Mouse (Mus musculus): ENCODE data around the gene Gdnf.

Gdnf gene

GRCm38 (mm10) chr15:7810556-7811252 lies at the start of gene Gdnf:
TSS of gene Gdnf (plus strand) at chr15:7810846.
- no peak for DNase-seq (ENCODE audit: low read depth in 2 of 2, low spot score in 2 of 2)

DNA sequence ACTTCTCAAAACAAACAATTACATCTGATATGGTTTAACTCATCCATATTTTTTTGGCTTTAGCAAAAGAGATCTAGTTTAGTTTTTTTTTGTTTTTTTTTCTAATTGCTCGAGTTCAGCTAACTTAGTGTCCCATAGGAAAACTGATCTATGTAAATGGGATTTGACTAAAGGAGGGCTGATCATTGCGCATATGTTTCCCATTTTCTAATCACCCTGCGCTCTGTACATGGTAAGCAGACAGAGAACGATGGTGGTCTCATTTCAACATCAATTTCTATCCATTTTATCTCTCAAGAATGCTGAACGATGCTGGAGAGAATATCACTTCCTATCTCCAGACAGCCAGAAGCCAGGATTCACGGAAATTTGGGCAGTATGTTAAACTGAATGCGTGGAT lies 43.5 kb upstream of the Gdnf start:
- no peak for DNase-seq (ENCODE audit: low read depth in 2 of 2, low spot score in 2 of 2)

DNA sequence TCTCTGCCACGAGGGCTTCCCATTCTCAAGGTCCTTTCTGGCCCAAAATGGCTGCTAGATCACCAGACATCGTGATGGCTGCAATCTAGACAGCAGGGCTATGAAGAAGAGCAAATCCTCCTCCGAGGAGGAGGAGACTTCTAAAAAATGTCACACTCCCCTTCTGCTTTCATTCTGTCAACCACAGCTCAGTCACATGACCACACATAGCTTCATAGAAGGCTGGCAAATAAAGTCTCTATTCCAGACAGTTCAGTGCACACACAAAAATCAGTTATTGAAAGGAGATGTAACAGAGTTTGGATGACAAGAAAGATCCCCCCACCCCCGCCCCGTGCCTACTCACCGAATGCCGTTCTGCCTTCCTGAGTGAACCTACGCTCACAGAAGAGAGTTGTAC lies 37.7 kb upstream of the Gdnf start:
- DNase-seq (ENCODE audit: low read depth in 2 of 2, low spot score in 2 of 2), result no peak

DNA sequence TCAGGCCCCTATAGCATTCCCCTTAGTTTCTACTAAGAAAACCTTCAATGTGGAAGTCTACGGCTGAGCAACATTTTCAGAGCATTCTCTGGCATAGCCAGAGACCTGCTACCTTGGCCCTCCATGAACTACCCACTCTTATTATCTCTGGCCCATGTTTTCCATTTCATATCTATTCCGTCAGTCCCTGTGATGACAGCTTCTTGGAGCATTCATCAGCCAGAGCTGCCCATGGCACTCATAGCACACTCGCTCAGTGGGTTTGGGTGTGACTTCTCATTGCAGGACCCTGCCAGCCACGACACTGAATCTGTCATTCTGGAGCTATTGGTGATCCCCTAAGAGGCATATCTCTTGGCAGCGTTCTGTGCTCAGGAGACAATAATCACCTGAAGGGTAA lies 29.1 kb upstream of the Gdnf start:
- DNase-seq (ENCODE audit: low read depth in 2 of 2, low spot score in 2 of 2), result no peak

DNA sequence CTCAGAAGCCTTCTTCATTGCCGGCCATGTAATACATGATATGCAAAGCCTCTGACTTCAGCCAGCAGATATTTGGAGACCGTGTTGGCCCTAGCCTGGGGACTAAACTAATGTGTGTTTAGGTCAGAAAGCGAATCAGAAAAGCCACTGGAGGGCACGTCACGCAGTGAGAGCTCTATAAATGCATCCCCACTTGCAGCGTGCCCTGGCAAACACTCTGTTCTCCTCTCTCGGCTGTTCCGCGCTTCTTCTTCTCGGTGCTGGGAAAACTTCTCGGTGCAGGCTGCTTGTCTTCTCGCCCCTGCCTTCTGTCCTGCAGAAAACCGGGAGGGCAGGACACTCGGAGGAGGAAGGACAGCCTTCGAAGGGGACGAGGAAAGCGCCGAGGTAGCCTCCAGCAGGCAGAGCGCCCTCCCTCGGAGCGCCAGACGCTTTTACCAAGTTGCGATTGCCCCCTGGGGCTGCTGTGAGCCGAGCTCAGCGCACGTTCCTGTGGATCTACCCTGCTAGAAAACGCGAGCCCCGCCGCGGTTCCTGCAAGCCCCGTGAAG lies 730 bp upstream of the Gdnf start:
- no peak for DNase-seq (ENCODE audit: low read depth in 2 of 2, low spot score in 2 of 2)

DNA sequence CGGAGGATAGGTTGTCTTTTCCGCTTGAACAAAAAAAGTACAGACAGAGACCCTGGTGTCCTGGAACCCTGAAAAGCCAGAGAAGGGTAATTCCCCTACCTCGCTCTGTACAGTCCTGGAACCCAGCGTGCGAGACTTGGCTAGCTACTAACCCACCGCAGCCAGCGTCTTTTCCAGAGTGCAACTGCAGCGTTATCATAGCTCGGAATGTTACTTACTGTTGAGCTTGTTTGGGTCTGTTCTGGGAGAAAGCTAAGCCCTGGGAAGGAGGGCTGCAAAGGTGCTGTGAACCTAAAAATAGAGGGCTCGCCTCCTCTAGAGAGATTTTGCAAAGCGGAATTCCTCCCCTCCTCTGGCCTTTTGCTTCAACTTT lies 593 bp downstream of the Gdnf start:
- DNase-seq (ENCODE audit: low read depth in 2 of 2, low spot score in 2 of 2), result no peak

DNA sequence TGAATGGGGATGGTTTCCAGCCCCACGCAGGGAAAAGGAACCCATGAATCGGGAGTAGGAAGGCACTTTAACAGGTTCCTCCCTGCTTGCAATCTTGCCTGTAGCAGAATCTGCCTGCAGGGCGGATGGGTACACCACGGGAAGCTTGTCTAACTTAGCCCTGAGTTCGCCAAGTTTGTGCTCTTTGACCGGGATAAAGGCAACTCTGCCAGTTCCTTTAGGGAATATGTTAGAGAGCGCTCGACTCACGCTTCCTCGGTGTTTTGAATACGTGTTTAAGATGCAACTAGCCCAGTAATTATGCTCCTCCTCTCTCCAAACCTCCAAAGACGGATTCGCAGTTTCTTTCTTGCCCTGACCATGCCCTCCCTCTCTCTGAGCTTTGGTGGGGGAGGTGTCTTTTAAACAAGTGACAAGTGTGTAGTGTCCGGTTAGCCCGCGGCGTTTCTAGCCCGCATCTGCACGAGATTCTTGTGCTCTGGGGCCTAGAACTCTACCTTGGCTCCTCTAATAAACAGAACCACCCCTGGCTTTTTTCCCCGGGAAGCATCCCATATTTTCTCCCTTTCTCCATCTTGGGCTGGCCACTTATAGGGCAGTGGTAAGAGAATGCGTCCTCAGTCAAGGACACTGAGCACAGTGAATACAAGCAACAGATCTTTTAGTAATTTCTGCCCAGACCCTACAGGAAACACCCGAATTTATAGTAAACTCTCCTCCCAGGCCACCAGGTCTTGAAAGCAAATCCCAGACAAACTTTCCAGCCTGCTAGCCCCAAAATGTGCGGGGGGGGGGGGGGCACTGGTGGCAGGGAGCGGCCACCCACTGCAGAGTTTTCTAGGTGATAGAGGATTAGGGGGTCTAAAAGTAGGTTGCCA lies 1.4 kb downstream of the Gdnf start:
- DNase-seq (ENCODE audit: low read depth in 2 of 2, low spot score in 2 of 2), result no peak

DNA sequence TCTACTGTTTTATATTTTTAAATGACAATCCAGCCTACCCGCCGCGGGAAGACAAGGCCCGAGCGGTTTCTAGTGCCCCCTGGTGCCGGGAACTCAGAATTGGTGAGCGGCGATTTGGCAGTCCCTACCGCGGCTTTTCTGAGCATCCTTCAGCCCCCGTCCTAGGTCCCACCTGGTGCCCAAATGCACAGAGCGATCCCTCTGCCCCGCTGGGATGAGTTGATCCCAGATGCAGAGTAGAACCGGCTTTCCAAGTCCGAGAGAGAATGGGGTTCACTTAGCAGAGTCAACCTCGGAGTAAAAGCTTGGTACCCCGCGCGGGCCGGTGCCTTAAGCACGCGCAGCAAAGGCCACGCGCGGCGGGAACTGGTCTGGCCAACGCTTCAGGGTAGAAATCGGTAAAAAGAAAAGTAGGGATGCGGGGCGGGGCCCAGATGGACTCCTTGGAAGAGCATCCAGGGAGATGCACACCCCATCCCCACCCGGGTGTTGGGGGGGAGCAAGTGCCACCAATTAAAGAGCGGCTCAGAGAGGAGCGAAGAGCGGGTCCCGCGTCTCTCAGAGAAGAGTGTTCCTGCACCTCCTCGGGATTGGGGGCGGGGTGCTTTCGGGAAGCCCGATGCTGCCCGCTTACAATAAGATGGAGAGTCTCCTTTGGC lies 2.4 kb downstream of the Gdnf start:
- DNase-seq (ENCODE audit: low read depth in 2 of 2, low spot score in 2 of 2), result no peak

- no peak for DNase-seq (ENCODE audit: low read depth in 2 of 2, low spot score in 2 of 2)
Observed at GRCm38 (mm10) chr15:7813531-7814370, 3.1 kb downstream of the Gdnf start.

DNA sequence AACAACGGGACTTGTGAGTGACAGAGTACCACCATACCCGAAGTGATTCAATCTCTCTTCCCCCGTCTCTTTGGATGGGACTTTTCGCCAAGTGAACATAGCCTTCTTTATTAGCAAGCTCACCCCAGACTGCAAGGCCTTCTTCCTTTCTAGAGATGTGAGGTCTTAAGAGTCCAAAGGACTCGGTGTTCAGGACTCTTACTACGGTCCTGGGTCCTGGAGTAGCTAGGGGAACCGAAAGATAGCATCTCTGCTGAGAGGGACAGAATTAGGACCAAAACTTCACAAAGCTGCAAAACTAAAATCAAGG lies 3.7 kb downstream of the Gdnf start:
- no peak for DNase-seq (ENCODE audit: low read depth in 2 of 2, low spot score in 2 of 2)

GRCm38 (mm10) chr15:7814917-7815316 lies 4.3 kb downstream of the Gdnf start:
- DNase-seq (ENCODE audit: low read depth in 2 of 2, low spot score in 2 of 2), result no peak

GRCm38 (mm10) chr15:7815521-7815944 lies 4.9 kb downstream of the Gdnf start:
- no peak for DNase-seq (ENCODE audit: low read depth in 2 of 2, low spot score in 2 of 2)

- DNase-seq (ENCODE audit: low read depth in 2 of 2, low spot score in 2 of 2), result no peak
Observed at GRCm38 (mm10) chr15:7823886-7824285, 13.2 kb downstream of the Gdnf start.

DNA sequence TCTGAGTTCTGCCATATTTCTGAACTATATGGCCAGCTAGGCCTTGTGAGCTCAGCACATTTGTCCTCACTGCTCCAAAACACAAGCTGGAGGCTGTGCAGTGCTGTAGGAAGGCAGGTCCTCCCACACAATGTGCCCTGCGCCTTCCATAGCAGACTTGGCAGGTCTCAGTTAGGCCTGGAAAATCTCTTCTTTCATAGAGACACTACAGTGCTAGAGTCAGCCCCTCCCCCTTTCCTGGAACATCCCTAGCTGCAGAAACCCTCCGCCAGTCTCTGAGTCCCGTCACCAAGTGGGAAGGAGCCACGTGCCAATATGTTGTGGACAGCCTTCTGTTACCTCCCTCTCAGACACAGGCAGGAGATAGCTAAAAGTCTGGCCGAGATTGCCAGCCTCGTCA lies 14.9 kb downstream of the Gdnf start:
- no peak for DNase-seq (ENCODE audit: low read depth in 2 of 2, low spot score in 2 of 2)

- no peak for DNase-seq (ENCODE audit: low read depth in 2 of 2, low spot score in 2 of 2)
Observed at GRCm38 (mm10) chr15:7835404-7835803, 24.8 kb downstream of the Gdnf start.

DNA sequence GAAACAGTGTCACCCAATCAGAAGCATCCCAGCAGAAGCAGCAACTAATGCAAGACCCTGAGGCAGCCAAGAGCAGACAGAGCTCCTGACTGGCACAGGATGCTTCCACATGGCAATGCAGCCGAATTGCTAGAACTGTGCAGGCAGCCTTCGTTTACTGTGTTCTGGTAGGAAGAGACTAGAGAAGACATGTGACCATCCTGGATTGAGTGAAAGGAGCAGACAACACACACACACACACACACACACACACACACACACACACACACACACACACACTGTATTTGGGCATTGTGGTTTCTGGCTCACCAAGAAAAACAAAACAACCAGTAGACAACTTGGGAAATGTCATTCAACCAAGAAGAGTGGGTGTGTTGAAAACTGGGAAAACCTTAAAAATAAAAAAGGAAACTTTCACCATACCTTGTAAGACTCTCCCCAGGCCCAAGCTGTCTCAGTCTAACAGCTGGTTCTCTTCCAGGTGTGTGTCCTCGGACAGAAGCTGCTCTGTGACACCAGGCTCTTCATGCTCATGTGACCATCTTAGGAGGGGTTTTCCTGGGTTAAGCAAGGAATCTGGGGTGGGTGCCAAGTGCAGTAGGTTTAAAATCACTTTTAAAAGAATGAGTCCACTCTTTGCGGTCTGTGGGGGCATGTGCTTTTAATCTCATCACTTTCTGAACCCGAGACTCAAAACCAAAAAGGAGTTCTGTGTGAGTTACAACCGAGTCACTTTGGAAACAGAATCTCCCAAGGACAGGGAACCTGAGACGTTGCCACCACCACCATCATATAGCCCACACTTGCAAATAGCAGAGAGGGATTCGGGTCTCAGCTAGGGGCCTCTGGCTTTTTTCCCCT lies 27.6 kb downstream of the Gdnf start:
- no peak for DNase-seq (ENCODE audit: low read depth in 2 of 2, low spot score in 2 of 2)

GRCm38 (mm10) chr15:7838921-7839309 lies 28.3 kb downstream of the Gdnf start:
- DNase-seq (ENCODE audit: low read depth in 2 of 2, low spot score in 2 of 2), result no peak

GRCm38 (mm10) chr15:7841664-7842063 lies 31.0 kb downstream of the Gdnf start:
- DNase-seq (ENCODE audit: low read depth in 2 of 2, low spot score in 2 of 2), result no peak

GRCm38 (mm10) chr15:7842398-7842797 lies 31.8 kb downstream of the Gdnf start:
- DNase-seq (ENCODE audit: low read depth in 2 of 2, low spot score in 2 of 2), result no peak

GRCm38 (mm10) chr15:7857418-7857817 lies 46.8 kb downstream of the Gdnf start:
- no peak for DNase-seq (ENCODE audit: low read depth in 2 of 2, low spot score in 2 of 2)
